Mouse (Mus musculus) inflammation-experienced regulatory T-cells (primary cell): ENCODE results near the gene Kifc1. TPM values are rescaled to one million over a fixed set of nuclear protein-coding genes. Genes with fewer than 3 reads are reported as not detected.

Experiments used
- polyA plus RNA-seq, 2 experiments: library from polyadenylated mRNA; unstranded; fragments of 100-300 nt; shearing (Covaris generic); gene quantifications; one replicate each; pipeline ENCODE4 v1.2.1; 2017

Kifc1 gene
- 1 to 10 TPM; 5.4 to 5.9 TPM for polyA plus RNA-seq

GRCm38 (mm10) chr17:33890533-33891059 lies at the start of gene Kifc1:
TSS of gene Kifc1 (minus strand) at chr17:33890661.

GRCm38 (mm10) chr17:33929371-33930279 lies 39.2 kb upstream of the Kifc1 start, which contains the start of gene Rgl2:
TSS of gene Rgl2 (plus strand) at chr17:33929543.

GRCm38 (mm10) chr17:33915671-33916250 lies 25.3 kb upstream of the Kifc1 start, which contains the start of the genes Tapbp and Zbtb22:
TSS of gene Tapbp (plus strand) at chr17:33915899.
TSS of gene Zbtb22 (plus strand) at chr17:33915904.

GRCm38 (mm10) chr17:33909077-33909868 lies 18.8 kb upstream of the Kifc1 start, which contains the start of gene Daxx:
TSS of gene Daxx (plus strand) at chr17:33909414.

GRCm38 (mm10) chr17:33904835-33905234 lies 14.4 kb upstream of the Kifc1 start, which contains the start of gene Platr17:
TSS of gene Platr17 (plus strand) at chr17:33905135.

GRCm38 (mm10) chr17:33873537-33873936 lies 16.9 kb downstream of the Kifc1 start, which contains the start of gene Gm7029:
TSS of gene Gm7029 (plus strand) at chr17:33873837.

GRCm38 (mm10) chr17:33842966-33843795 lies 47.3 kb downstream of the Kifc1 start, which contains the start of gene Cd320:
TSS of gene Cd320 (plus strand) at chr17:33843091.

Other genes with a start within 250 kb of the Kifc1 start
- 100 to 1,000 TPM; 337 to 341 TPM for gene Hnrnpm, start 203.8 kb downstream of the Kifc1 start, polyA plus RNA-seq
- 100 to 1,000 TPM in 1 of 2 experiments, 10 to 100 TPM in 1; 96.3 to 115 TPM for gene March2, start 172.0 kb downstream of the Kifc1 start, polyA plus RNA-seq
- gene Rab11b, start 130.1 kb downstream of the Kifc1 start, polyA plus RNA-seq = 100 to 1,000 TPM; 270 to 275 TPM
- gene Angptl4, start 108.8 kb downstream of the Kifc1 start, polyA plus RNA-seq = 1 to 10 TPM; 3.2 to 7.7 TPM
- 10 to 100 TPM in 1 of 2 experiments, 1 to 10 TPM in 1; 6.9 to 16.4 TPM for gene Kank3, start 80.1 kb downstream of the Kifc1 start, polyA plus RNA-seq
- 100 to 1,000 TPM; 768 to 791 TPM for gene Rps28, start 66.1 kb downstream of the Kifc1 start, polyA plus RNA-seq
- gene Ndufa7, start 66.1 kb downstream of the Kifc1 start, polyA plus RNA-seq = 100 to 1,000 TPM; 295 to 298 TPM
- gene Cd320, start 47.6 kb downstream of the Kifc1 start, polyA plus RNA-seq = 10 to 100 TPM; 12.7 to 26.5 TPM
- gene Gm7029, start 16.8 kb downstream of the Kifc1 start, polyA plus RNA-seq = not detected
- 1 to 10 TPM; 2.7 to 8.0 TPM for gene Platr17, start 14.5 kb upstream of the Kifc1 start, polyA plus RNA-seq
- 100 to 1,000 TPM in 1 of 2 experiments, 10 to 100 TPM in 1; 88.4 to 128 TPM for gene Daxx, start 18.8 kb upstream of the Kifc1 start, polyA plus RNA-seq
- 100 to 1,000 TPM; 609 to 631 TPM for gene Tapbp, start 25.2 kb upstream of the Kifc1 start, polyA plus RNA-seq
- gene Zbtb22, start 25.2 kb upstream of the Kifc1 start, polyA plus RNA-seq = 10 to 100 TPM; 19.7 to 30.0 TPM
- 100 to 1,000 TPM; 129 to 170 TPM for gene Rgl2, start 38.9 kb upstream of the Kifc1 start, polyA plus RNA-seq
- gene Pfdn6, start 49.7 kb upstream of the Kifc1 start, polyA plus RNA-seq = 100 to 1,000 TPM; 132 to 142 TPM
- gene Wdr46, start 50.0 kb upstream of the Kifc1 start, polyA plus RNA-seq = 10 to 100 TPM; 59.2 to 75.0 TPM
- 10 to 100 TPM; 21.9 to 44.0 TPM for gene B3galt4, start 60.8 kb upstream of the Kifc1 start, polyA plus RNA-seq
- gene Vps52, start 65.2 kb upstream of the Kifc1 start, polyA plus RNA-seq = 10 to 100 TPM; 69.7 to 81.8 TPM
- gene Rps18, start 65.3 kb upstream of the Kifc1 start, polyA plus RNA-seq = 1,000 to 10,000 TPM; 1,990 to 2,168 TPM
- over 10,000 TPM; 12,130 to 12,778 TPM for gene H2-K1, start 109.7 kb upstream of the Kifc1 start, polyA plus RNA-seq
- 10 to 100 TPM; 35.6 to 38.2 TPM for gene Ring1, start 134.0 kb upstream of the Kifc1 start, polyA plus RNA-seq
- 100 to 1,000 TPM; 289 to 375 TPM for gene H2-Ke6, start 137.4 kb upstream of the Kifc1 start, polyA plus RNA-seq
- gene Slc39a7, start 141.0 kb upstream of the Kifc1 start, polyA plus RNA-seq = 100 to 1,000 TPM in 1 of 2 experiments, 10 to 100 TPM in 1; 96.5 to 149 TPM
- gene Rxrb, start 141.2 kb upstream of the Kifc1 start, polyA plus RNA-seq = 10 to 100 TPM; 66.1 to 98.3 TPM
- 1 to 10 TPM in 1 of 2 experiments, under 1 TPM in 1; 0.72 to 3.2 TPM for gene Col11a2, start 148.8 kb upstream of the Kifc1 start, polyA plus RNA-seq
- gene H2-Oa, start 201.7 kb upstream of the Kifc1 start, polyA plus RNA-seq = 10 to 100 TPM; 31.7 to 45.1 TPM
- 100 to 1,000 TPM in 1 of 2 experiments, 10 to 100 TPM in 1; 99.4 to 105 TPM for gene H2-DMa, start 228.9 kb upstream of the Kifc1 start, polyA plus RNA-seq
- 100 to 1,000 TPM; 199 to 255 TPM for gene Brd2, start 232.0 kb upstream of the Kifc1 start, polyA plus RNA-seq